Mouse (Mus musculus): ENCODE measurements at regions not wholly inside any gene's neighbourhood (a gene's known extent, or its start where the extent isn't known, plus 50 kb on each side); places are given as distances from the start of the nearest gene placed in this dataset.

DNA sequence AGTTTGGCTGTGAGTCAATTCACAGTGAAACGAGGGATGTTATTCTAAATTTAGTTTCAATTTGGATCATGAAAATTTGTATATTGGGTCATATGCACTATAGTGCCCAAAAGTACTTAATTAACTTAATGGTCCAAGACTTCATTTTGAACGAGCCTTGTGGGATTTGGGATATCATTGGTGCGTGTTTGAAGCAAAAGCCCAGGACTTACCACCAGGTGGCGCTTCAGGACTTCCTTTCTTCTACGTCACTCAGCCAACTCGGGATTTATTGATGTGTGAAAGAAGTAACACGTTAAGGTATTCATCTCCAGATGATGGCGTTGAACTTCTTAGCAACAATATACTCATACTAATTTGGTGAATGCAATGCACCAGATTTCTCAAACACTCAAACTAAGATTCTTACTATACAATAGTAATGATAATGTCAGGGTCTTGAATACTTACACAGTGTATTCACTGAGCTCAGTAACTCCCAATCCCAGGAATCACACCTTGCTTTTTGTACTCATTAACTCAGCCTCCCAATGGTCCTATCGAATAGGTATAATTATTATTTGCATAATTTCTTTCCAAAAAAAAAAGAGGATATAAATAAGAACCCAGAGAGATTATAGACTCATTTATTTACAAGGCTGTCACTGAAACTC lies 464.0 kb upstream of the Cntn6 start:
- intact Hi-C loops (cut with DNase I): no loop called here

DNA sequence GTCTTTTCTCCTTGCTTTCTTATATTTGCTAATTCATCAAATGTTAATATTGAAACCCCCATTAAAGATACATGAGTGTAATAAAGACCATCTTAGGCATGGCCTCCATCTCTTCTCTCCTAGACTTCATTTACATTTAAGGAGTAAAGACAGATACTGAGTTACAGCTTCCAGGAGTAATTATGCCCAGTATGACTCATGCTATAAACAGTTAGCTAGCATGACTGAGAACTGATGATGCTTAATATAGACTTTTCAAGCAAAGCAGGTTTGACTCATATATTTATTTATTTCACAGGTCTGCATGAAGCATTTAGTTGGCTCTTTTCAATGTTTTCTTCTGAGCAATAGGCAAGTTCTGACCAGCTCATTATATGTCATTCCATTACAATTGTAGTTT lies 453.7 kb upstream of the Cntn6 start:
- intact Hi-C loops (cut with DNase I): no loop called here

DNA sequence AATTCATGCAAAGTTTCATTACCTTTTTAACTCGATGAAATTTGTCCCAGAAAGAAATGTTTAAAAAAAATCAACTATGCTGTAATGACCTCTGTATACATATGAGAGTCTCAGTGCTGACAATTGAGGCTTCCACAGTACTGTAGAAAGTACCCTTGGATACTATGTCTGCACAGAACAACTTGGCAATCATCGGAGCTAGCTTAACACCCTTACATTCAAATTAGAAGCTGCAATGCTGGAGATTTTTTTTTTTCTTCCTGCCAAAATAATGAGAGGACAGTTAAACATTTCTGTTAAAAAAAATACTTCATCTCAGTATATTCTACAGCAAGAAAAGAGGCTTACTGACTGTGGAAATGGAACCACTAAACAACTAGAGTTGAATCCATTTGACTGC lies 452.1 kb upstream of the Cntn6 start:
- intact Hi-C loops (cut with DNase I): no loop called here

DNA sequence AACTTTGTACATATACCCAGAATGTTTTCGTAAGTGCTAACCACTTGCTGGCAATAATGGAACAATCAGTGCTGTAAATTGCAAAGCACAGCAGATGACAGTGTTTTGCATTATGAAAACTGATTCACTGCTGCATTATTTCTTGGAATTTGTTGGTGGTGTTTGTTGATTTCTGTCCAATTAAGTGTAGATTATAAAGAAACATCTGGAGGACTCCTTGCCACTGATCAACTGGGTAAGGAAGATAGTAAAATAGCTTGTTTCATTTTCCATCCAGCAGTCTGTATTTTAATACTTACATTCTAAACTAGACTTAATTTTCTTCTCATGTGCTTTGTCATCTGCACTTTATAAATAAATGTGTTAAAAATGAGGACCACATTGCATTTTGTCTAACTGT lies 436.6 kb upstream of the Cntn6 start:
- intact Hi-C loops (cut with DNase I): no loop called here

DNA sequence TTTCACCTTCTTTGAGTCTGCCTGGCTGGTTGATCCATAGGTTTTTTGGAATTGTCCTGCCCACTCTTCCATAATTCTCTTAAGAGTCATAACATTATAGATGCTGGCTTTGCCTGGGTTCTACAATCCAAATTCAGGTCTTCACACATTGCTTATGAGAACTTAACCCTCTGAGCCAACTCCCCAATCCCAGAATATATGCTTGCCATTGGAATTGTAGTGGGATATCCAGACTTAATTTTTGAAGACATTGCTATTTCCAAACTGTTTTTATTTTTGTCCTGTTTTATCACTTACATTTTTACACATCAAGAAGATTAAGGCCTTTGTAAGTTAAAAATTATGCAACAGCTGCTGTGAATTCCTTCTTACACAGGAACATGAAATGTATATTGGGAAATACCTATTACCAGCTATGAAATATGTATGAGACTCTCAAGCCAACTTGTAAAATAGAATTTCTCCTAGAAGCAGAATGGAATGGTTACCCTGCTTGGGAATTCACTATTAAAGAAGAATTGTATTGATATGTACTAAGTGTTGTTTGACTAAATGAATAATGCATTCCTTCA lies 430.8 kb upstream of the Cntn6 start:
- intact Hi-C loops (cut with DNase I): no loop called here

DNA sequence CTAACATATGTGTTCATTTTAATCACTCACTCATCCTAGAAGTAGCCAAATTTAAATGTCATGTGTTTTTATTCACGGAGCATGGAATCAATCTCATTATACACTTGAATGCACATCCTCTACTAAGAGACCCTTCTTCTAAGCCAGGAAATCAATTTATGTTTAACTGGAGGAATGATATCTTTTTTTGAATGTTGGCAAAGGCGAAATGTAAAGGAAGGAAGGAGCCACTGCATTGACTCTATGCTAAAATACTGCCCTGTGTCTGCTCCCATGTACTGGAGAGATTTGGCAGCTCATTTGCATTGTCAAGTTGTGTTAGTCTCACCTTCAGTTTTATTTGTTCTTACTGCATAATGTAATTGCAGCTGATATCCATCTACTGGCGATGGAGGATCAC lies 412.0 kb upstream of the Cntn6 start:
- intact Hi-C loops (cut with DNase I): no loop called here

DNA sequence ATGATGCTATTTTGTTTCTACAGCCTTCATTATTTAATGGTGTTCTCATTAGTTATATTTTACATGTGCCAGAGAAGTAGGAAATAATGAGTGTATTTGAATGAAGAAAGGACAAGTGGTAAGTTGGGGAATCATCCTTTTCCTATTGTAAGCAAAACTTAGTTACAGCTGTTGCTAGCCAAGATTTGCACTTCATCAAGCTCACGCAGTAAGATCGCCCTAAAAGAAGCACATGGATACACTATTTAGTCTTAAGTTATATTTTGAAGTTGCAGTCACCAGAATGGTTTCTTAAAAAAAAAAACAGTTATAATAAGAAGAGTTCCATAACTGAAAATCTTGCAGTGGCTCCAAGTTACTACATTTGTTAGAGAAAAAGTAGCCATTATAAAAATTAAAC lies 410.3 kb upstream of the Cntn6 start:
- intact Hi-C loops (cut with DNase I): no loop called here

DNA sequence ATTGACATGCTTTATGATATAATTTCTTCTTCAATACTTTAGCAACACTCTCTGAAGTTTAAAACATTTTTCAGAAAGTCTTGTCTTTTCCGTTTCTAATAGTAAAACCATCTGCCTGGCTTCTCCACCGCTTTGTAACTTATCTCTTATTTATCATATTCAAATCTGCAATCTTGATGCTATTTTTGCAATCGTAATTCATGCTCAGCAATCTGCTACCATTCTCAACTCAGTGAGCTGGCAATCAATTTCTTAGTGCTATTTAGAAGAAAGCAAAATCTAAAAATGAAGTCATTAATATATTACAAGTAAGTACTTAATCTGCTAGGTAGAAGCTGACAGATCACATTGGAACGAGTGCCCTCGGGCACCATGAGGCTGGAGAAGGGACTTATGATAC lies 384.2 kb upstream of the Cntn6 start:
- intact Hi-C loops (cut with DNase I): no loop called here
